Mouse (Mus musculus): ENCODE results near the gene Csnk1g1.
A peak's percentile ranks its signal among the peaks of the same experiment; 100 is the strongest.

Gene Csnk1g1

DNA sequence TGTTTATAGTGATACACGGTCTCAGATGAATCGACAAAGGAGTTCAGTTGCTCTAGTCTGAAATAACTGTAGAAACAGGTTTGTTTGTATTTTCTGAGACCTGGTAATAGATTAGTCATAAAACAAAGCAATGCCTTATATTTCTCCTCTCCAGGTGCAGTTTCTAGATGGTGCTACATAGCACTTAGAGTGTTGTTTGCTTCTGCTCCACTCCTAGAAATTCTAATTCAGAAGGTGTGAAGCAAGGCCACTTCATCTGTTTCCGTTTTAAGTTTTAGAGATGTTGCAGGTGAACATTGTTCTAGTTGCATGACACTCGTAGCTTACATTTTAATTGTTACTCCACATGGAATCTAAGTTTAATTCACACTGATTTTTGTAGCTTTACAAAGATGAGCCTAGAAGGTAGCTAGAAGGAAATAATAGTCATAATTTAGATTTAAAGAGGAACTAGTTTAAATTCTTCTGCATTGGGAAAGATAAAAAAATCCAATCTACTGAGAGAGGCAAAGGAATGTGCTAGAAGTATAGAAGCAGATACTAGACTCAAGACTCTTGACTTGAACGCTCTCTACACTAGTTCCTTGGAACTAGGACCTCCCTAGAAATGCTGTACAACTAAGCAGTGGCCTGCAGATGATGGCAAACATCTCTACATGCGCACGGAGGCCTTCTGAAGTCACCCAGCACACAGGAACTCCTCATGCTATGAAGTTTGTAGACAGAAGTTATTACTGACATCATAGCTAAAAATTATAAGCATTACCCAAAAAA is 87.1 kb downstream of the Csnk1g1 start:
- DNase-seq (ENCODE audit: low spot score) = no peak

DNA sequence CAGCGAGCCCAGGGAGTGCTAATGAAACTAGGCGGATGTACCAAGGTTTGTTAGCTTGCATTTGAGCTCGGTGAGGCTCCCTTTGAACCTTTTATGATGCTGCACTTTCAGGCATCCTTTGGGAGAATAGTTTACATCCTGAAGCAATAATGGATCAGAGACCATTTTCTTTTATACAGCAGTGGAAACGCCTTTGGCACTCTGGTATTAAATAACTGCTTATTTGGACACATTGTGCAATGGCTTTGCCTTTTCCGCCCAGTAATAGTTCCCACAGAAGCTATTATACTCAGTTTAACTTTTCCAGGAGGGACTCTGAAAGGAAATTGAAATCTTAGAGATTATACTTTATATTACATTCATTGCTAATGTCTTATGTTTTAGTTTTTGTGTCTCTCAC is 90.2 kb downstream of the Csnk1g1 start:
- DNase-seq (ENCODE audit: low spot score) = no peak

DNA sequence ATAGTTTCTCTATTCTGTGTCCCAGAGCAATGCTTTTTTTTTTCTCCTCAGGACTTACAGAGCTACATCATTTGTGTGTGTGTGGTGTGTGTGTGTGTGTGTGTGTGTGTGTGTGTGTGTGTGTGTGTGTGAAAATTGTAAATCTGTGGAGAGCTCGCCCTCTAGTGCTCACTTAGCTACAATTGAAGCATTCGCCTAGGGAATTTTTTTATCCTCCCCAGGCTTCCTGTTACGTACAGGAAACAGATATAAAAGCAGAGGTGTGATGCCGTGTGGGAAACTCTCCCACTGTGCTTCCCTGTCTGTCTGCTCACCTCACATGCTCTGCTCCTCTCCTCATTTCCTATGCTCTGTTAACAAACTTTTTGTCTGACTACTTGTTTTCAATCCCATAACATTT is 95.7 kb downstream of the Csnk1g1 start:
- no peak for DNase-seq (ENCODE audit: low spot score)

DNA sequence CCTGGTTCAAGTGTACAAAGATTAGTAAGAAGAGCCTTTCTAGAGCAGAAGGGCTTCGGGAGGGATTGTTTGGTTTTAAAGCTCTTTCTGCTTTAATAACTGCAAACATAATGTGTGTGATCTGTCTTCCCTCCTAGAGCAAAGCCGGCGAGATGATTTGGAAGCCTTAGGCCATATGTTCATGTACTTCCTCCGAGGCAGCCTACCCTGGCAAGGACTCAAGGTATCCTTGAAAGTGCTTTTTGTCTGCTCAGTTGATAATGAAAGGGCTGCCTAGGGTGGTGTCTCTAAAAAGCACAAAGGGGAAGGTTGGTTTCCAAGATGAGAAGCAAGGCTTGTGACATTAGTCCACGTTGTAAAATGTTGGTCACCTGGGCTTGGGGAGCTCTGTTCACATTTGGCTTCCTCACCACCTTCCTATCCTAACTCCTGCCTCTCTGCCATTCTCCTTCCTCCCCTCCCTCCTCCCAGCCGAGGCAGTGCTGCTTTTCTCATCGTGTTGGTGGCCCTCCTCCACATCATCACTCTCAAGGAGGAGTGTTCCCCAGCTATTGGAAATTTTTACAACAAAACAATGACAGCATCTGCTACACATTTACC is 99.0 kb downstream of the Csnk1g1 start:
- DNase-seq (ENCODE audit: low spot score) = no peak

DNA sequence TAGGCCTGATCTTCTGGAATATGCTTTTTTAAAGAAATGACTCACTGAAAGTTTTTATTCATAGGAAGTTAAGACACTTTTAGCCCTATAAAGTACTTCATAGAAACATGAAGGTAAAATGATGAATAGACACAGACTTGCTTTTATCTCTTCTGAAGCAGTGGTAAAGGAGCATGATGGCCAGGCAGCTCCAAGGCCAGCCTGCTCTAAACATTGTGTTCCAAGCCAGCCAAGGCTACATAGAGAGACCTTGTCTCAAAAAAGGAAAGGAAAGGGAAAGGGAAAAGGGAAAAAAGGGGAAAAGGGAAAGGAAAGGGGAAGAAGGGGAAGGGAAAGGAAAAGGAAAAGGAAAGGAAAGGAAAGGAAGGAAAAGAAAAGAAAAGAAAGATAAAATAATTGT is 111.9 kb downstream of the Csnk1g1 start:
- no peak for DNase-seq (ENCODE audit: low spot score)

DNA sequence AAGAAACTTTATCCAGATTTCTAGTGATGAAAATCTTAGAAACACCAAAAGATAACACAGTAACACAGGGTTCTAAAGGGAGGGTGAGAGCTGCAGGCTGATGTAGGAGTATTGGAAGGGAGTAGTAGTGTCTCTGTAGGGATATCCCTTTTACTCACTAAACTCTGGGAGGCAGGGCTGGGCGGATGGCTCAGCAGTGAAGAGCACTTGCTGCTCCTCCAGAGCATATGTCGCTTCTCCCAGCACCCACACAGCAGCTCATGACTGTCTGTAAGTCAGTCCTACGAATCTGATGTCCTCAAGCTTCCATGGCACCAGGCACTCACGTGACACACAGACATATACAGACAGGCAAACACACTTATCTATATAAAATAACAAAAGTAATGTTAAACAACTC is 129.4 kb downstream of the Csnk1g1 start:
- DNase-seq (ENCODE audit: low spot score) = no peak

DNA sequence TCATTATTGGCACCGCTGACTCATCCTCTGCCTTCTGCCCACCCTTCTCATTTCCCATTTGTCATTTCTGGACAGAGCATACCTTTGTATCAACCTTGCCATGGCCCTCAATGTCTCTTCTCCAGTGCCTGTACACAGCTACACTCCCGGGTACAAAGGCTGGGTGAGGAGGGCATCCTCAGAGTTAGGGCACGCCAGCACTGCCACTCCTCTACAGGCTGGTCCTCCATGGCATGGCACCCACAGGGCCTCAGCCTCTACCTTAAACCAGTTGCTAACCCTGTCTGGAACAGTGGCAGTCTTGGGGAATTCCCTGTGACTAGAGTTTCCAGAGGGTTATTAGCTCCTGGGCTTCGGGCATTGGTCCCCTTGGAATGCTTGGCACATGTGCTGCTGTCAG is 129.9 kb downstream of the Csnk1g1 start:
- no peak for DNase-seq (ENCODE audit: low spot score)

DNA sequence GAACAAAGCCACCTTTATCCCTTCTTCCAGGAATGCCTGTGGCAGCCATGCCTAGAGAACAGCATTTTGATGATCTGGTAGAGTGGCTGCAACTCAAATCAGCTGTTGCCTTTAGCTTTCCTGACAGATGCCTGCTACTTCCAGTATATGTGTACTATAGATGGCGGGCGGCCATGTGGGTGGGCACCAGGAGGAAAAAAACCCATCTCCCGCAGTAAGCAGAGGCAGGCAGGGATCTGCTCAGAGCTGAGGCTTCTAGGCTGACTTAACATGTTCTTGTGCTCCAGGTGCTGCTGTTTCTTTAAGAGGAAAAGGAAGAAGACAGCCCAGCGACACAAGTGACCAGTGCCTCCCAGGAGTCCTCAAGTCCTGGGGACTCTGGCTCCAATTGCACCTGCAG is 130.6 kb downstream of the Csnk1g1 start:
- DNase-seq (ENCODE audit: low spot score) = no peak

DNA sequence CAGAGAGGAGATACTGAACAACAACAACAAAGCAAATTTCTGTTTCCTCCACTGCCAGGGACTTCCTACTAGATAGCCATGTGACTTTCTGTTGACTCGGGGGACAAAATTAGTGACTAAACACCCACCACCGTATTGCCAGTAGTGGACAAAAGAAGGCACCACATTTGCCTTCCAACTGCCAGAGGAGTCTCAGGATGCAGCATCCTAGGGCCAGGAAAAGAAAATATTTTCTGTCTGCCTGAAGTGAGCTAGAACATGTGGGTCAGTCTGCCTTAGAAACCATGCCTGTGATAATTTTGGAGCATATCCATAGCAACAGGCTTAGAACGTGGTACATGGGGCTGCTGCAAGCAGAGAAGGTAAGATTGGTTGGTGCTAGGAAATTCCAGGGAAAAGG is 132.1 kb downstream of the Csnk1g1 start:
- no peak for DNase-seq (ENCODE audit: low spot score)

DNA sequence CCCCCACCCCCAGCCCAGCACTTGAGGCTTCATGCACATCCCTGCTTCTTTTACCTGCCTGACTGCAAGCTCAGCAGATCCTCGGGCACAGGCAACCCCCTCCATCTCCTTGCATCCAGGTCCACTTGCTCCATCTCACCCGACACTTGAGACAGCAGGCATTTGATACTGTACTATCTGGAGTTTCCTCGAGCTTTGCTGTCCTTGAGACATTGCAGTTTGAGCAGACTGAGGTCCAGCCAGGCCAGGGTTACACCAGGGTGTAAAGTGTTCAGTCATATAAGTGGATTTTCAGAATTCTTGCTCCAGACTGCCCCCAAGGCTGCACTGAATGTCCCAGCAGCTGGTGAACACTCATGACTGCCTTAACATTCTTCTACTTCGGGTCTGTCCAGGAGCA is 133.6 kb downstream of the Csnk1g1 start:
- no peak for DNase-seq (ENCODE audit: low spot score)

DNA sequence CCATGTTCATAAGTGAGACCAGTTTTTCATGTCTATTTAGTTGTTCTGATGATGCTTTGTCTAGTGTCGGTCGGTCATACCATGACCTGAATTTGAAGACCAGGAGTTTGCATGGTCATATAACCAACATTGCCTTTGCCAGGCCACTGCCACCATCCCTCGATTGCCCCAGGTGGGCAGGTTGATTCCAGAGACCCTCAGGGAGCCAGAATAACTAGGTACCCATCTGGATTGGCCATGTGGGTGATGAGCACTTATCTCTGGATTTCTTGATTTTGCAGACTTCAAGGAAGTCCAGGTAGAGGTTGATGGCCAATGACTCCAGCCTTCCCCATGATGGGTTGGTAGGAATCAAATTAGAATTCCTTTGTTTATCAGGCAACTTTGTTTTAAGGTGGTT is 134.5 kb downstream of the Csnk1g1 start:
- DNase-seq (ENCODE audit: low spot score) = no peak

DNA sequence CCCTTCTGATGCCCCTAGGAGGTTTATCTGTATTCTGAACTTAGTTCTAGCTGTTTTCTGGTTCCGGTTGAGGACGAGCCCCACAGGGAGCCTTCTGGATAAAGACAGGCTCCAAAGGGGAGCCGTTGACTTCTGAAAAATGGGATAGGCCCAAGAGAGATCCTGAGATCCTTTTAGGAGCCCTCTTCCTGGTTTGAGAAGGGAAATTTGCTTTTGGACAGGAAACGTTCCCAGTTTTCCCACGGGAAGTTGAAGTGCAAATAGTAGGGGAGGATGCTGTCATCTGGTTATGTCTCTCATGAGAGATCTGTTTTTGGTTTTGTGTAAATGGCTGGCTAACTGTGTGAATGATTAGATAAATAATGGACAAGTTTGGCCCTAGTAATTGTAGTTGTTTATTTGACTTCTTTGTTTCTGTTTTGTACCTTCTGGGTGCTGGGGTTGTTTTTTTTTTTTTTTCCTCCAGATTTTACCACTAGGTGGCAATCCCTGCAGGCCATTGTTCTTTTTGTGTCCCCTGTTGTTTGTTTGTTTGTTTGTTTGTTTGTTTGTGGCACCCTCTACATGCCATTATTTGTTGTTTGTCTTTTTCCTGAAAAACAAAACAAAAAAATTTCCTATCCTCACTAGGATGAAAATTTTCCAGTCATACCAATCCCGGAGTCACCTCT is 141.3 kb downstream of the Csnk1g1 start:
- no peak for DNase-seq (ENCODE audit: low spot score)

DNA sequence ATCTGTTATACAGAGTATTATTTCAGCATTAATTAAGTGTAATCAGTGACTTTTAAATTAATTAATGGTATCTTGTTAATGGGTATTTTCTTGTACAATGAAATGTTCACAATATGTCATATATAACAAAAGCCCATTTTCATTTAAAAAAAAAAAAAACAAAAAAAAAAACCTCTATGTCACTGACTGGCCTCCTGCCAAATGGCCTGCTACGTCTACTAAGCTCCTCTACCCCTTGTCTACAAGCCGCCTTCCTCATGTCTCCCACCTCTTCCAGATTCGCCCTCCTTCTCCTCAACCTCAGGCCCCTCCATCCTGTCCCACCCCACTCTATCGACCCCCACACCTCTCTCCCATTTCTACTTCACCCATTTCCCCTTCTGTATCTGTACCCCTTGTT is 142.8 kb downstream of the Csnk1g1 start:
- DNase-seq (ENCODE audit: low spot score) = no peak

DNA sequence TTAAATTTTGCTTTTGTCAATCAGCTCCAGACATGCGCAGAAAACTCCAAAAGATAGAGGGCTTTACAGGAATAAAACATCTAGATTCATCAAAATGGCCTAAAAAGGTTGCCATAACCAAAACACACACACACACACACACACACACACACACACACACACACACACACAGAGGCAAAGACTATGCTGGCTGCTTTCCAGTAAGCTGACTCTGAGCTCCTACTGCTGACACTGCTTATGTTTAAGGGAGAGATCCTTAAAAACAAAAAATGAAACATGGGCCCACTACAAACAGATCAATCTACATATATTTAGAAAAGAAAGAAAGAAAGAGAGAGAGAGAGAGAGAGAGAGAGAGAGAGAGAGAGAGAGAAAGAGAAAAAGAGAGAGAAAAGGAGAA is 144.0 kb downstream of the Csnk1g1 start:
- no peak for DNase-seq (ENCODE audit: low spot score)

DNA sequence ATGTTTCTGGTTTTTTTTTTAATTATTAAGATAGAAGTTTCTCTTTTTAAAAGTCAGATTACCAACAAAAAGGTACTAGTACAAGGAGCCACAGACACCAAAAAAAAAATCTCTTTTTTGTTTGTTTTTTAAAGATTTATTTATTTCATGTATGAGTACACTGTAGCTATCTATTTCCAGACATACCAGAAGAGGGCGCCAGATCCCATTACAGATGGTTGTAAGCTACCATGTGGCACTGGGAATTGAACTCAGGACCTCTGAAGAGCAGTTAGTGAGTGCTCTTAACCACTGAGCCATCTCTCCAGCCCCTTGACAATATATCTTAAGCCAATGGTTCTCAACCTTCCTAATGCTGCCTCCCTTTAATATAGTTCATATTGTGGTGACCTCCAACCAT is 144.9 kb downstream of the Csnk1g1 start:
- no peak for DNase-seq (ENCODE audit: low spot score)

DNA sequence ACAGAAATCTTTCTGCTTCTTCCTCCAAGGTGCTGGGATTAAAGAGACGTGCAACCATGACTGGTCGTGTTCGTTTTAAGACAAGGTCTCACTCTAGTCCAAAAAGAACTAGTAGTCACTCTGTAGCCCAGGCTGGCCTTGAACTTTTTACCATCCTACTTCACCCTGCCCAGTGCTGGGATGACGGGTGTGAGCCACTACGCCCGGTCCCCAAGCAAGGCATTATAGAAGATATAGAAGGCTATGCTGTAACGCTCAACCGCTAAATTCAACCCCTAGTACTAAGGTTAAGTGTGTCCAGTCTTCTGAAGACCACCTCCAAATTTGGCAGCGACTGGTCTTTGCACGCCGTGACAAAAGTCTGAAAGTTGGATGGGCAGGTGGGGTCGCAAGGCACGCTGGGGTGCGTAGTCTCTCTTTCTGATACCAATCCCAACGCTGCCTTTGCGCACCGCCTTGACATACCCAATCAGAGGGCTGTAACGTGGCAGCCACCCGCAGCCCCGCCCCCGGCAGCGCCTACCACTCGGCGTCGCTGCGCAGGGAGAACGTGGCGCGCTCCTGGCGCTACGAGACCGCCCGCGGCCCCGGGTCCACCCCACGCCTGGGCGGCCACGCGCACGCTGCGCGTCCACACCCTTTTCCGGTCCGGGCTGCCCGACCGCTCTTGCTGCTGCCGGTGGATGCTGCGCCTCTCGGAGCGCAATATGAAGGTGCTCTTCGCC is 151.0 kb downstream of the Csnk1g1 start, which contains the start of gene Ppib:
TSS of gene Ppib (plus strand) at position 640 of the 725 bp plus-strand sequence.
- peak; percentile 83 for DNase-seq (ENCODE audit: low spot score)

DNA sequence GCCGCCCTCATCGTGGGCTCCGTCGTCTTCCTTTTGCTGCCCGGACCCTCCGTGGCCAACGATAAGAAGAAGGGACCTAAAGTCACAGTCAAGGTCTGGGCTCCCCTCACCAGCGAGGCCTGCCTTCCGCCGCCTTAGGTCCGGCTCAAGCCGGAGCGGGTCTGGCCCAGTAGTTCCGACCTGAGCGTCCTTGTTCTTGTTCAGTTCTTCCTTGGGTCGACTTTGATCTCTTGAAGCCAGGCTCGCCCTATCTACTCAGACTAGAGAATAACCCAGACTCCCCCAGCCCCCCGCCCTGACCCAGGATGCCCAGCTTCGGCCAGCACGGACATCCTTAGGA is 151.6 kb downstream of the Csnk1g1 start:
- no peak for DNase-seq (ENCODE audit: low spot score)

DNA sequence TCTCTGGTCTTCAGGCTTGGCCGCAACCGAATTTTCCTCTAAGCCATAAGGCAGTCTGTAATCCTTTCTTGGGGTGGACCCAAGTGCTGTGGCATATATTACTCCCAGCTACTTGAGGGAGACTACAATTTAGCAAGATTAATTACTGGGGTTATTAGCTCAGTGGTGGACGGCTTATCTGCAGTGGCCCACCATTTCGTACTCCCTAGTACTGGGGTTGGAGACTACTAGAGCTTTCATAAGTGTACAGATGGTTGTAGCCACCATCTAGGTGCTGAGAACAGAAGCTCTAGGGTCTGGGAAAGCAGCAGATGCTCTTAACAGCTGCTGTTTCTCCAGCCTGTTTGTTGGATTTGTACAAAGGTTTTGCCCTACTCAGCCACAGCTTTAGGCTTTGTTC is 152.3 kb downstream of the Csnk1g1 start:
- no peak for DNase-seq (ENCODE audit: low spot score)

DNA sequence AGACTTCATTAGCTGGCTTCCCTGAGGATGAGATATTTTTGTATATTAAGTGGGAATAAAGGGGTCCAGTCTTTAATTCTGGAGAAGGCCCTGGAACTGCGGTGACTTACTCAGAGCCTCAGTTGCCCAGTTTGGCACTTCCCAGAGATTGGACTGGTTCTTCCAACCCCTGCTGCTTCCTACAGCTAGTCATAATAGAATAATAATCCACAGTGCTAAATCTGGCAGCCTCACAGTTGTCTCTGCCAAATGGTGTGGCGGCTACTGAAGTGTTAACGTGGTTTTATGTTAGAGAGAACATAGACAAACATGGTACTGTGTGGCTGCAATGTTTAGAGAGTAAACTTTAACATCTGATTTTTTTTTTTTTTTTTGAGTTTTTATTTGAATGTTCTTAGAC is 152.9 kb downstream of the Csnk1g1 start:
- DNase-seq (ENCODE audit: low spot score) = no peak

DNA sequence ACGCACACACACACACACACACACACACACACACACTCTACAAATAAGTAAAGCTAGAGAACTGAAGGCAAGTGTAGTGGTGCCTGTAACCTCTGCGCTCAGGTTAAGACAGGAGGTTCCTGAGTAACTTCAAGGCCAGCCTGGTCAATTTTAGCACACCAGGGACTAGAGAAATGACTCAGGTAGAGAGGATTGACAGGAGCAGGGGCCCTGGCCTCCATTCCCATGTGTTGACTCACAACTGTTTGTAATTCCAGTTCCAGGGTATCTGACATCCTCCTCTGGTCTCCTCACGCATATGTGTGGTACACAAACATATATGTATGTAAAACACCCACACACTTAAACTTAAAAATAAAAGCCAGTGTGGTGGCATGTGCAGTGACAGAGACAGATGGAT is 154.7 kb downstream of the Csnk1g1 start:
- DNase-seq (ENCODE audit: low spot score) = no peak

DNA sequence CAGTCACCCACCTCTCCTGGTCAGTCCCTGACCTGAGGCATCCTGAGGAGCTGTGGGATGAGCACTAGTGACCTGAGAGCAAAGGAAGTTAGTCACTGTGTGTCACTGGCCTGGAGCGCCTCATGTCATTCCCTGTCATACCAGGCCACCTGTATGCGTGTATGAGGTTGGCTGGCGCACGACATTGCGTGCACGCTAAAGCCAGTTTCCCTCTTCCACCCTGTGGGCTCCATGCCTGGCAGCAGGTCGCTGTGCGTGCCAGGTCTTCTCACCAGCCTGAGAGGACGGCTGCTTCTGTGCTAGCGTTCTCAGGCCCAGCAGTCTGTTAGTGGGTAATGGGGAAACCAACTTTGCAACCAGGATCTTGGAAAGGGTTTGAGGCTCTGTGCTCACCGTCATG is 155.6 kb downstream of the Csnk1g1 start:
- no peak for DNase-seq (ENCODE audit: low spot score)

DNA sequence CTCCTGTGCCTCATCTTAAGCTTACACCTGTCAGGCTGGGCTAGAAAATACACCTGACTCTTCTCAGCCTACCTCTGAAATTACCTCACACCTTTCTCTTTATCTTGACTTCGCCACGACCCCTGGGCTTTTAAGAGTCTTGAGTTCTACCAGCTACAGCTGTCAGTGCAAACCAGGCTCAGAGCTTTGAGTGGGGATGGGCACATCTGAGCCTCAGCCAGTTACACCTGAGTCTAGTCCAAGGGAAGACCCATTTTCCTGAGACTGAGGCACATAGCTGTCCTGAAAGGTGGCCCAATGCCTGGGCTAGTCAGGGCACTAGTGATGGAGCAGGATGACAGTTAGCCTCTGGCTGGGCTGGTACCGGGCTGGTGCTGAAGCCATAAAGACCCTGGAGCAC is 158.1 kb downstream of the Csnk1g1 start:
- DNase-seq (ENCODE audit: low spot score) = no peak

DNA sequence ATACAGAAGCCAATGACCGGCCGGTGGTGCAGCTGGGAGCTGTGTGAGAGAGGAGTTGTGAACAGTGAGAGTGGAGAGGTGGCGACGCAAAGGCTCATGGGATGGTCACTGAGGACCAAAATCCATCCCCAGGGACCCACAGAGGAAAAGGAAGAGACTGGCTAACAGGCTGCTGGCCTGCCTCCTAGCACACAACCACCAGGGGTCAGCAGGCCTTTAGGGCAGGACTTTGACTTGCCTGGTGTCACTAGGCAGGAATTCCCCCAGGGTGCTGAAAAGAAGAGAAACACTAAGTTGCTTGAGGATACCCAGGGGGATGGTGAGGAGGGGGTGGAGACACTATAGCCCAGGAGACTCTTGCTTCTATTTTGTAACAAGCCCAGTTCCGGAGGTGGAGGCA is 158.8 kb downstream of the Csnk1g1 start:
- no peak for DNase-seq (ENCODE audit: low spot score)

Measured in ovary, postnatal 10 days (tissue).